Mouse (Mus musculus) cerebellum, adult 9-10 months (tissue): ENCODE data around the gene Nop2.

Experiments
- DNase-seq: peaks from one replicate; pipeline ENCODE4 v3.0.0; 2022

Nop2 gene

DNA sequence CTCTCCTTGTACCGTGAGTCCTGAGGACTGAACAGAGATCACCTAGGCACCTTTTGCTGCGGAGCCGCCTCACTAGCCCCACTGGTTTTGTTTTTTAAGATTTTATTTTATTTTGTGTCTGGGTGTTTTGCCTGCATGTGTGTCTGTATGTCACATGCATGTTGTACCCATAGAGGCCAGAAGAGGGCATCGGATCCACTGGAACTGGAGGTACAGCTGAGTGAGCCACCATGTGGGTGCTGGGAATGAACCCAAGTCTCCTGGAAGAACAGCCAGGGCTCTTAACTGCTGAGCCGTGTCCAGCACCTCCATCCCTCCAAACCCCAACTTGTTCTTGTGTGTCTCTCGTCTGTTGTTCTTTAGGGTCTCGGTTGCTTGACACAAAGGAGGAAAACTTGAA is 20.8 kb upstream of the Nop2 start:
- DNase-seq, result peak; percentile 50

DNA sequence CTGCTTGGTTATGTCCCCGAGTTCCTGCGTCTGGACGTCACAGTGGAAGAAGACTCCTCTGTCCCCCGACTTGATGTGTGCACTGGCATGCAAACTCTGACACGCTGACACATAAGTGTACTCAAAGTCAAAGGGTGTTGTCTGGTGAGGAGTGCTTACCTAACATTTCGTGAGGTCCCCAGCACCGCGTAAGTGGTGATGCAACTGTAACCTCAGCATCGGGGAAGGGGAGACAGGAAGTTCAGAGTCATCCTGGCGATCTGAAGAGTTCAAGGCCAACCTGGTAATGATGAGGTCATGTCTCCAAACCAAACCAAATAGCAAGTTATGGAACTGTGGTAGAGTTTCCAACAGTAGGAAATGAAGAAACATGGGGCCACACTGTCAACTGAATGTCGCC is 19.2 kb upstream of the Nop2 start:
- no peak for DNase-seq

DNA sequence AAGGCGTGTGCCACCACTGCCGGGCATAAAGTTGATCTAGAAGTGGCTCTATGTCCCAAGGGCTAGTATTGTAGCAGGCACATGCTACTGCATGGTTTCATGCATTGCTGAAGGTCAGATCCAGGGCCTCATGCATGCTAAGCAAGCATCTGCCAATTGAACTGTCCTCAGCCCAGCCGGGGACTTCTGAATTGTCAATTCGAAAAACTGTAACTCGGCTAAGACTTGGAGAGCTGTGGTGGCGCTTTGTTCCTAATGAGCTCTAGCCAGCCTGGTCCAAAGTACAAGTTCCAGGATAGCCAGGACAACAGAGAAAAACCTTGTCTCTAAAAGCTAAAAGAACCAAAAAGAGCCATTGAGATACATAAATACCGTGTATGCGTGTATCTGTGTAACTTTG is 12.3 kb upstream of the Nop2 start:
- no peak for DNase-seq

DNA sequence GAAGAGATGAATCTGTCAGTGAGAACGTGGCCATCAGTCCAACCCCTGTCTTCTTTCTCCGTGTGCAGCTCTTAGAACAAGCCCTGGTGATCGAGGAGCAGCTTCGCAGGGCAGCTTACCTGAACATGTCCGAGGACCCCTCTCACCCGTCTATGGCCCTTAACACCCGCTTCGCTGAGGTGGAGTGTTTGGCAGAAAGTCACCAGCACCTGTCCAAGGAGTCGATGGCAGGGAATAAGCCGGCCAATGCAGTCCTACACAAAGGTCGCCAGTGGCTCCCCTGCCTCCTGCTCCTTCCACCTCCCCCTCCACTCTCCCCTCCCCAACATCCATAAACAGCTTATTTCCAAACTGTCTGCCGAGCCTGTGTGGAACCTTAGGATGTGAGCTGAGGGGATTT is 3.0 kb upstream of the Nop2 start:
- DNase-seq, result no peak

DNA sequence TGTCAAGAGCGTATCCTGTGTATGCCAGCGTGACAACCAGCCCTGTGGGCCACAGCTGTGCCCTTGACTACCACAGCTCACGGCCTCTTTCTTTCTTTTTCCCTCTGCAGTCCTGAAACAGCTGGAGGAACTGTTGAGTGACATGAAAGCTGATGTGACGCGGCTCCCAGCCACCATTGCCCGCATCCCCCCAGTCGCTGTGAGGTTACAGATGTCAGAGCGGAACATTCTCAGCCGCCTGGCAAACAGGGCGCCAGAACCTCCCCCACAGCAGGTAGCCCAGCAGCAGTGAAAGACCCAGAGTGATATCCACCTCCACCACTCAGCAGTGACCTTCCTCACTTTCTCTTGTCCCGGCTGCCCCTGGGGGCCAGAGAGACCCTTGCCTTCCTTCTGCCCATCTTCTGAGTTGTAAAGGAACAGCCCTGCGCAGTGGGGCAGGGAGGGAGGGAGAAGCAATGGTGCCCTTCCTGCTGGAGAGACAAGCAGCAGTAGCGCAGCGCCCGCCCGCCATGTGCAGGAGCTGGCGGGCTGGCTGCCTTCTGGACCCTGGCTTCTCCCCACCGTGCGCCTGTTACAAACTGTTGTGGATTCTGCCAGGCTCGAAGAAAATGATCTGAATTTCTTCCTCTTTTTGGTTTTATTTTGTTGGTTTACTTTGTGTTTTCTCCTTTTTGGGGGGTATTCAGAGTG is 1.9 kb upstream of the Nop2 start:
- no peak for DNase-seq

DNA sequence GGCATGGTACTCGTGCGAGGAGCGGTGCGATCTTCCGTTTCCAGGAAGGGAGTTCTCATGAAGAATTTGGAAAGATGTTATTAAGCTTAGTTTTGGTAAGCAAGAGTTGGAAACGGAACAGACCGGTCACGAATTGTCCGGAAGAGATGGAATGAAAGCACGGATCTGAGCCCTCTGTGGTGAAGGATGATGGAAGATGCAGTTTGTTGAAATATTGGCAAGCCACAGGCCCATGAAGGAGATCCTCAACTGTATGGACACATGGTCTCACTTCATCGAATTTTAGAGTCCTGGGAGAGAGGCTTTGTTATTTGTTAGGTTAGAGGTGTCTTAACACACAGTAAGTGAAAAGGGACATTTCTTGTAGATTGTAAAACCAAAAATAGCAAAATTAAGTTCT is 761 bp downstream of the Nop2 start:
- DNase-seq, result no peak

DNA sequence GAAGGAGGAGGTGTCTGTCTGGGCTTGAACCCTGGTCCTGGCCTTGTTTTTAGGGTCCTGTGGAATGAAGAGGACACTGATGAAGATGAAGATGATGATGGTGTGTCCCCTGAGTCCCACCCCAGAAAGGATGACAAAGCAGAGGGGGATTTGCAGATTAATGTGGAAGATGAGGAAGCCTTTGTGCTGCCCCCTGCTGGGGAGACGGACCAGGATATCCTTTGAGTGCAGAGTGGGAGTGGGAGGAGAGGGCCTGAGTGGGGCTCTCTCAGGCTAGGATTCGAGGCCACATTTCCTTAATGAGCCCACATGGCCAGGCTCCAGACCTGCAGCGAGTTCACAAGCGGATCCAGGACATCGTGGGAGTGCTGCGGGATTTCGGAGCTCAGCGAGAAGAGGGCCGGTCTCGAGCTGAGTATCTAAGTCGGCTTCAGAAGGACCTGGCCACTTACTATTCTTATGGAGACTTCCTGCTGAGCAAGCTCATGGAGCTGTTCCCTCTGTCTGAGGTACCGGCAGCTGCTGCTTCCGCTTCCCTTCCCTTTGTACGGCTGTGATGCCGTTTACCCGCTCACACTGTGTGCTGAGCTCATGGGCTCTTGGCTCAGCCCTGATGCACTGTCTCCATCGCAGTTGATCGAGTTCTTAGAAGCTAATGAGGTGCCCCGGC is 5.4 kb downstream of the Nop2 start:
- DNase-seq, result no peak

DNA sequence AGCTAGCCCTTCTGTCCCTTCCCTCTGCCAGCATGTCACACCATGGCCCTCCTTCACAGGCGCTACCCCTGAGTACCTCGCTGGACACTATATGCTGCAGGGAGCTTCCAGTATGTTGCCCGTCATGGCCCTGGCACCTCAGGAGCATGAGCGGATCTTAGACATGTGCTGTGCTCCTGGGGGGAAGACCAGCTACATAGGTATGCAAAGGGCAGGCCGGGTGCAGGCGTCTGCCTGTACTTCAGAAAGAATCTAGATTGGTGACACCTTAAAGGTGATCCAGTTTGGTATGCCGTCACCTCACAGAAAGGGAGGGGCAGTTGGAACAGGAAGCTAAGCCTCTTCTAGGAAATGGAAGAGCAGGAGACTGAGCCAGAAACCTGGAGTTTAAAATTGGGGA is 8.0 kb downstream of the Nop2 start:
- no peak for DNase-seq

DNA sequence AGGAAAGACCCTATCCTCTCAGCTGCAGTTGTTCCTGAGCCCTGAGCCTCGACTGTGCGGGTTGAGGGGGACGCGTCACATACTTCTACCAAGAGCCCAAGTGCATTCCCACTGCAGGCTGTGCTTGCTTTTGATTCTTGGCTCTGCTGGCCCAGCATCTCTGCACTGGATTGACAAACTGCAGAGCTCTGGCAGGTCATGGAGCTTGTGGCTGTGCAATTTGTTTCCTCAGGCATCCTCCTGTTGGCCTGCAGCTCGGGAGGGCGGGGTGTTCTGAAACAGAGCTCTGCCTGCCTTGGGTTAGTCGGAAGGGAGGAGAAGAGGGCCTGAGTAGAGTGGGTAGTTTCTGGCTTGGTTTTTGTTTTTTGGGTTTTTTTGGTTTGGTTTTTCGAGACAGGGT is 10.7 kb downstream of the Nop2 start:
- DNase-seq, result no peak

DNA sequence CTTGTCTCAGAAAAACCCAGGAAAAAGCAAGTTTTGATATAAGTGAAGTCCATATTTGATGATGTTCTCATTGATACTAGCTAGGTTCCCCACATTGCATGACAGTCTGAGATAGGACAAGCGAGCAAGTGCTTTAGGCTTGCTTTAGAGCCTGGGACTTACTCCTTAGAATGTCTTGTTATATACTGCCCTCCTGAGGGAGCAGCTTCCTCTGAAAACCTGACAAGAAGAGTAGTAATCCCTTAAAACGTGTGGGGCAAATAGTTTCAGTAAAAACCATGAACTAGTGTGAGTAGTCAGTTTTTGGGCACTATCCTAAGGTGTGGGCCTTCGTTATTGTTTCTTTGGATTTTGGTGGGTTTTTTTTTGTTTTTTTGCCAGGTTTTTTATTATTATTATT is 11.4 kb downstream of the Nop2 start:
- no peak for DNase-seq

DNA sequence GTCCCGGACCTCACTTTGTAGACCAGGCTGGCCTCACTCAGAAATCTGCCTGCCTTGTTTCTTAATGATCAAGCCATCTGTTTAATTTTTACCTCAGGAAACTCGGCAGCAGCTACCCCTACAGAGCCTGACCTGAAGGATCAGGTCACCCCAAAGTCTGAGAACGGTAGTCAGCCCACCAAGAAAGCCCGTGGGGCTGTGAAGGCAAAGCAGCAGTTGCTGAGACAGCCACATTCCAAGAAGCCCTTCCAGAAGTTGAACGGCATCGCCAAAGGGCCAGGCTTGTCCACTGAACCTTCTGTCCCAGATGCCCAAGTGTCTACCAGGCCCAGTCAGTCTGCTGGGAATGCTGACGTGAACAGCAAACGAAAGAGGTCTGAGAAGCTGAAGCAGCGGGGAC is 12.2 kb downstream of the Nop2 start:
- DNase-seq, result no peak

DNA sequence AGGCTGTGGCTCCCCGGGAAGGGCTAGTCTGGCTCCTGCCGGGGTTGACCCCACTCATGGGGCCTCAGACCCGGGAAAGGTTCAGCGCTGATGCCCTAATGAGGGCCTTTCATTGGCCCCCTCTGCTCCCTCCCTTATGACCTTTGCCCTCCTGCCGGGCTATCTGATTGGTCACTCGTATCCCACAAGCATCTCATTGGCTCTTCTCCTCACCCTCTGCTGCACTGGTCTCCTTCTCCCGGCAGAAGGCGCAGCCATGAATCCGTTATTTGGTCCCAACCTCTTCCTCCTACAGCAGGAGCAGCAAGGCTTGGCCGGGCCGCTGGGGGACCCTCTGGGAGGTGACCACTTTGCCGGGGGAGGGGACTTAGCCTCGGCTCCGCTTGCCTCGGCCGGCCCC is 13.3 kb downstream of the Nop2 start, which contains the start of gene Iffo1:
Gene Iffo1, plus strand, starts transcription at position 241 of the 400 bp plus-strand sequence.
- peak; percentile 97 for DNase-seq

DNA sequence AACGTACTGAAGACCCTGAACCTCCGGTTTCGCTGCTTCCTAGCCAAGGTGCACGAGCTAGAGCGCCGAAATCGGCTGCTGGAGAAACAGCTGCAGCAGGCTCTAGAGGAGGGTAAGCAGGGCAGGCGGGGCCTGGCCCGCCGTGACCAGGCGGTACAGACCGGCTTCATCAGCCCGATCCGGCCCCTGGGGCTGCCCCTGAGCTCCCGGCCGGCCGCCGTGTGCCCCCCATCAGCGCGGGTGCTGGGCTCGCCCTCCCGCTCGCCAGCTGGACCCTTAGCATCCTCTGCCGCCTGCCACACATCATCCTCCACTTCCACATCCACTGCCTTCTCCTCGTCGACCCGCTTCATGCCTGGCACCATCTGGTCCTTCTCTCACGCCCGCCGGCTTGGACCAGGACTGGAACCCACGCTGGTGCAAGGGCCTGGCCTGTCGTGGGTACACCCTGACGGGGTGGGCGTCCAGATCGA is 13.8 kb downstream of the Nop2 start:
- peak; percentile 60 for DNase-seq

DNA sequence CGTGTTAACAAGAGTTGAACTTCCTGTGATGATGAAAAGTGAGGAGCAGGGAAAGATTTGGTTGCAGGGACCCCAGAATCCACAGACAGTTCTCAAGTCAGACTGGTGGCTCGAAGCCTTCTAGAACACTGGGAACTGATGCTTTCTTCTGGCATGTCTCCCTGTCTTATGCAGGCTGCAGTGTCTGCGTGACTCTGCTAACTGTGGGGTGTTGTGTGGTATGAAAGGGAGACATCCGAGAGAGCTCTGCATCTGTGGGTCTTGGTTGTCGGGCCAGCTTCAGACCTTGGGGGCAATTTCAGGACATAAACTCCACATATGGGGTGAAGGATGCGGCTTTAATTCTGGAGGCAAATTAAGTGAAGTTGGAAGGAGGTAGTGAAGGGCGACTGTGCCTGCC is 14.4 kb downstream of the Nop2 start:
- peak; percentile 52 for DNase-seq

DNA sequence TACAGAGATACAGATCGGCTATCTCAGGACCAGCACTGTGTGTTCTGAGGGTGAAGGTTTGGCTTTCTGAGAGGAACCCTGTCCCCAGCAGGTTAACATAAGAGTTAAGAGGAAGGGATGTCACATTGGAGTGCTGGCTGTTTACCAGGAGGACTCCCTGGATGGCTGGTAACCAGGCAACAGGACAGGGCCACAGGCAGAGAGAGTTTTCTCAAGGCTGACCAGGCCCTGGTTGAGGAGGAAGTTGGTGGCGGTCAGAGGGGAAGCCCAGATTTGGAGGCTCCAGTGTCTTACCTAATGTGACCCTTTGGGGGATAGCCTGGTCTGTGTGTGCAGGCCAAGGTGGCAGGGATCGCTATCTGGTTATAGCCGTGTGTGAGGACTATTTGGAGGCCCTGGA is 15.1 kb downstream of the Nop2 start:
- DNase-seq, result peak; percentile 67

DNA sequence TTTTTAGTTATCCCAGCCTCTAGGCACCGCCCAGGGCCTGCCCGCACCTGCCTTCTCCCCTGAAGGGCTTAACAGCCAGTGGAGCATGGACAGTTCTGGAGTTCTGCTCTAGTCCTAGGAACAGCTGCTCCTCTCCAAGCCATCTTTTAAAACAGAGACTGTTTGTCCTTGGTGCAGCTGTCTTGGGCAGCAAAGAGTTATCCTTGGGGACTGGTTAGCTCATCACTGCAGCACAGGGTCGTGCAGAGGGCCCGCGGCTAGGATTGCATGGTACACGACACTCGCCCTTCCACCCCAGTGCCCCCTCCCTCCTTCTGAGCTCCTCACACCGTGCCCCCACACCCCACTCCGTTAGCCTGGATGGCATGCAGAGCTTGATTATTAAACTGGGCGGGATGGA is 15.6 kb downstream of the Nop2 start:
- no peak for DNase-seq

DNA sequence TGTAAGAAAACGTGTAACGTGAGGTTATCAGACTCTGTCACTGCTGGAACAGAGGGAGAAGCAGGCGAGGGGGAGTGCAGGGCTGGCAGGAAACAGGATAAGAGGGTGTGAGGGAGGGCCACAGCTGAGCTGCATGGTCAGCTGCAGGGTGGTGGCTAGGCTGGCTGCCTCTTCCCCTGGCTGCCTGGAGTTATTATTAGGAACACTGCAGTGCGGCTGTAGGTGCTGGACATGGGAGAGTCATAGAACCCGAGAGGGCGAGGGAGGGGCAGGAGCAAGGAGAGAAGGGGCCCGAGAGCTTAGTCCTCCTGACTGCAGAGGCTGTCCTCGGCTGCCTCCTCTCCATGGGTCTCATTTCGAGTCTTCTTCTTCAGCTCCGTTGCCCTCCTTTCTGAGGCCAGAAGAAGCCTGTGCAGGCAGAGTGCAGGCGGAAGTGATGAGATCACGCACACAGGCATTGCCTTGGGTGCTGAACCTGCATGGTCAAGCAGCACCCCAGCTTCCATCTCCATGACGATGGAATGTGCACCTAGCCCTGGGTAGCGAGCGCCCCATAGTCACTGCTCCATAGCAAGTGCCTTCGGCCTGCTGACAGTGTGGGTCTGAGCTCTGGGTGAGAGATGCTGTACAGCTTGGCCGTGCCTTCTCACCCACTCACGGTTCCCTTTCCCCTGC is 16.7 kb downstream of the Nop2 start:
- DNase-seq, result peak; percentile 67

DNA sequence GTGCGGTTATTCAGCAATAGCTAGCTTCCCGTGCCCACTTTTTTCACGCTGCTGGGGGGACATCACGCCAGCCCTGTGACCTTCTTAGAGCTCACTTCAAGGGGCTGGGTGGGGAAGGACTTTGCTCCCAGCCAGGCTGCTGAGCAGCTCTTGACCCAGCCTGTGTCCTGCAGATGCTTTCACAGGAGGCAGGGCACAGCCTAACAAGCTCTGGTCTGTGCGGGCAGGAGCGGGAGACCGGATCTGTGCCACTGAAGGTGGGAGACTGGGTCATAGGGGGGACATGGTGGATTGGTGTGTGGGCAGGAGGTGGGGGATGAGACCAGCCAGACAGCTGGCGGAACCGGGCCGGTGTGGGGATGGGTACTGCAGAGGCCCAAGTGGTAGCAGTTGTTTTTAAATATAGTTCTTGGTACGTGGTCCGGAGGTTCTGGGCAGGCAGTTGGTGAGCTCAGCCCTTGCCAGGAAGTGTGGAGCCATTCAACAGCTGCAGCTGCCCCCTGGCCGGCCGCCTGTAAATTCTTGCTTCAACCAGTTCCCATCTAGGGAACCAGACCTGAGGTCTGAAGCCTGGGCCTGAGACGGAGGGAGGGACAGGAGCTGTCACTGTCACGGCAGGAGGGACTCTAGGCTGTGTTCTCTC is 17.3 kb downstream of the Nop2 start:
- DNase-seq, result peak; percentile 58

DNA sequence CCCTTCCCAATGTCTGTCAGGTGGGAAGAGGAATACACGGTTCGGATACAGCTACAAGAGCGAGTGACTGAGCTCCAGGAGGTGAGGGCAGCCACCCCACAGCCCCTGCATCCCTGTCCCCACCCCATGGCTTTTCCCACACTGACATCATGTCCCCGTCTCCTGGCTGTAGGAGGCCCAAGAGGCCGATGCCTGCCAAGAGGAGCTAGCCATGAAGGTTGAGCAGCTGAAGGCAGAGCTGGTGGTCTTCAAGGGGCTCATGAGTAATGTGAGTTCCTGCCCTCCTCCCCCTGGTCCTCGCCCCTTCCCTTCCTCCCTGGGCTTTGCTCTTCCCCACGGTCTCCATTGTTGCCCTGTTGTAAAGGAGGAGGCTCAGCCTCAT is 17.9 kb downstream of the Nop2 start:
- DNase-seq, result no peak

DNA sequence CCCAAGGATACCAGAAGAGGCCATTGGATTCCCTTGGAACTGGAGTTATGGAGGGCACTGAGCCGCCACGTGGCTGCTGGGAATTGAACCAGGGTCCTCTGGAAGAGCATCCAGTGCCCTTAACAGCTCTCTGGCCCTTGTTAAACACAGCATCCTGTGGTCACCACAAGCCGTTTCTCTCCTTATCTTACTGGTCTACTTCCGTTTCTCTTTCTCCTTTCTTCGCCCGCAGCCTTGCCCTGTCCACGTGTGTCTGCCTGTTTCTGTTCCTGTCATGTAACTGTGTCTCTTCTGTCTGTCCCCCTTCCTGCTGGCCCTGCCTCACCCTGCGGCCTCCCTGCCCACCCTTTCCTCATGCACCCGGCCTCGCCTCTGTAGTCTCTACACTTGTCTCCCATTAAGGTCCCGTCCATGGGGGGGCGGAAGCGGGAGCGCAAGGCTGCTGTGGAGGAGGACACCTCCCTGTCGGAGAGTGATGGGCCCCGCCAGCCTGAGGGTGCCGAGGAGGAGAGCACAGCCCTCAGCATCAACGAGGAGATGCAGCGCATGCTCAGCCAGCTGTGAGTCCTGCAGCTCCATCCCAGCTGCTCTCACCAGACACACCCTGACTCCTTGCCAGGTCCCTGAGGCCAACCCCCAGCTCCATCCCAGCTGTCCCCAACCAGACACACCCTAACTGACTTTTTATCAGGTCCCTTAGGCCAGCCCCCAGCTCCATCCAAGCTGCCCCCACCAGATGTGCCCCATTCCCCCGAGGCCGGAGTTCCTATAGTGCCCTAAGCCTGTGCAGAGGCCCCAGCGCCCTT is 20.7 kb downstream of the Nop2 start:
- no peak for DNase-seq

DNA sequence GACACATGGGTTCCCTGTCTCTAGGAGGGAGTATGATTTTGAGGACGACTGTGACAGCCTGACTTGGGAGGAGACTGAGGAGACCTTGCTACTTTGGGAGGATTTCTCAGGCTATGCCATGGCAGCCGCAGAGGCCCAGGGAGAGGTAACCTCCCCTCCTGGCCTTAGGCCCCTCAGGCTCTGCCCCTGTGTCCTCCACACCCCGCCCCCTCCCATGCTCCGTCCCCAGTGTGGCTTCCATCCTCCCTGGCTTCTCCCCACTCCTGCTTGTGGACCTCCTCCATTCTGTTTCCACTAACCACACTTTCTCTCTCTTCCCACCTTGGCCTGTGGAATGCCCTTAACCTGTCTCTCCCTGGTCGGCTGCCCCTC is 21.3 kb downstream of the Nop2 start:
- DNase-seq, result no peak

DNA sequence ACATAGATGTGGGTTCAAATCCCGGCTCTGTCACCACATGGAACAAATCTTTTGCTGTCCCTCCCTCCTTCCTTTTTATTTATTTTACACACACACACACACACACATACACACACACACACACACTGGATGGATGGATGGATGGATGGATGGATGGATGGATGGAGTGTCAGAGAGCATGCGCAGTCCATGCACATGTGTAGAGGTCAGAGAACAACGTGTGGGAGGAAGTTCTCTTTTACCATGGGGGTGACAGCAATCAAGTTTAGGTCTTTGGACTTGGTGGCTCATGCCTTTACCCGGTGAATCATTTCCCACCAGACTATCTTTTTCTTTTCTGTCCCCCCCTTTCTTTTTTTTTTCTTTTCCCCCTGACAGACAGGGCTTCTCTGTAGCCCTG is 22.0 kb downstream of the Nop2 start:
- no peak for DNase-seq

DNA sequence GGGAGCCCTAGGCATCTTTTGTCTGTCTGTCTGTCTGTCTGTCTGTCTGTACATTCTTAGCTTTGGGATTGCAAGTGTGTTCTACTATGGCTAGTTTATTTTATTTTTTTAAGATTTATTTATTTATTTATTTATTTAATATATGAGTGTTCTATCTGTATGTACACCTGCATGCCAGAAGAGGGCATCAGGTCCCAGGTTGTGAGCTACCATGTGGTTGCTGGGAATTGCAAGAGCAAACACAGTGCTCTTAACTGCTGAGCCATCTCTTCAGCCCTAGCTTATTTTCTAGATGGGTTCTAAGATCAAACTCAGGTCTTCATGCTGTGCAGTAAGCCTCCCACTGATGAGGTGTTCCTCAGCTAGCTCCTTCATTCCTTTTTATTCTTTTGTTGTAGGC is 22.8 kb downstream of the Nop2 start:
- no peak for DNase-seq
